Comparison of ENCODE assay signal across 18 mouse cellular contexts in genomic region chr4:155146107-155146823, GRCm38 (mm10). TPM values are rescaled to one million over a fixed set of nuclear protein-coding genes. Genes with fewer than 3 reads are reported as not detected.
DNase-seq lines count a peak whose midpoint lies in the region; ATAC-seq and TF ChIP-seq lines count a peak whose summit lies in the region.
"Had no signal": no experiment of that assay in that cellular context is flagged by ENCODE, and none has a peak within 500 bp of the region (broad histone marks: within the 10 kb centered on the region; RNA-seq: fewer than 3 reads in every experiment).

No protein-coding gene starts in this region.

- TF ChIP-seq CTCF in lung, embryonic 14.5 days (IDR thresholded peaks at IDR 0.05; ENCODE audit: low read depth) = no peak

- 75% methylated on average over 14 of the region's 14 CpGs for WGBS in heart, embryonic 10.5 days
- WGBS in lung, embryonic 14.5 days = 57% methylated on average over 14 of the region's 14 CpGs
- 48% methylated on average over 14 of the region's 14 CpGs for WGBS in embryonic facial prominence, embryonic 14.5 days
- WGBS in stomach, embryonic 15.5 days = 53% methylated on average over 14 of the region's 14 CpGs

- H3K27me3 ChIP-seq in heart, embryonic 10.5 days (ENCODE audit: insufficient read depth, poor library complexity, severe bottlenecking) = 0 out of 2 replicates have a peak, but pooled peaks cover 4% of the 10 kb centered on the region
- H3K27me3 ChIP-seq in lung, embryonic 14.5 days (ENCODE audit: insufficient read depth, low read length) = no peaks in the 10 kb centered on the region
- no peaks in the 10 kb centered on the region for H3K27me3 ChIP-seq in embryonic facial prominence, embryonic 14.5 days (replicated peaks; ENCODE audit: control insufficient read depth, insufficient read depth, low read length)
- H3K27me3 ChIP-seq in stomach, embryonic 15.5 days (replicated peaks) = no peaks in the 10 kb centered on the region
- H3K27me3 ChIP-seq: hindbrain, embryonic 15.5 days; kidney, embryonic 15.5 days had no signal

- H3K9ac ChIP-seq in lung, embryonic 14.5 days = no peak overlapping the region
- H3K9ac ChIP-seq in embryonic facial prominence, embryonic 14.5 days (ENCODE audit: low read depth, low read length) = 0 out of 2 replicates have a peak overlapping the region, but pooled peaks have one; percentile 15
- H3K9ac ChIP-seq in stomach, embryonic 15.5 days = no peak overlapping the region
- H3K9ac ChIP-seq: hindbrain, embryonic 15.5 days; kidney, embryonic 15.5 days; liver, embryonic 14.5 days had no signal

- no peak for ATAC-seq in lung, embryonic 14.5 days (ENCODE audit: insufficient read depth)
- no peak for ATAC-seq in embryonic facial prominence, embryonic 14.5 days (ENCODE audit: low read depth)
- ATAC-seq in stomach, embryonic 15.5 days (ENCODE audit: insufficient read depth, low FRiP score, low read depth) = no peak
- ATAC-seq in activated CD4-positive, CD25-positive, alpha-beta regulatory T cell, adult 4 months = no peak

- H3K4me3 ChIP-seq in heart, embryonic 10.5 days = no peak overlapping the region
- H3K4me3 ChIP-seq in lung, embryonic 14.5 days (ENCODE audit: low read depth, low read length) = no peak overlapping the region
- H3K4me3 ChIP-seq in embryonic facial prominence, embryonic 14.5 days (ENCODE audit: low read depth, low read length) = no peak overlapping the region
- H3K4me3 ChIP-seq in stomach, embryonic 15.5 days (replicated peaks) = no peak overlapping the region
- H3K4me3 ChIP-seq: hindbrain, embryonic 15.5 days; kidney, embryonic 15.5 days had no signal

- H3K27ac ChIP-seq in heart, embryonic 10.5 days = peak overlapping the region; percentile 88; the same call in 1 of the 2 replicates
- H3K27ac ChIP-seq in lung, embryonic 14.5 days (ENCODE audit: low read depth) = peak overlapping the region; percentile 52; the same call in 1 of the 2 replicates
- H3K27ac ChIP-seq in embryonic facial prominence, embryonic 14.5 days (replicated peaks; ENCODE audit: low read depth, low read length) = peak overlapping the region; percentile 99
- peak overlapping the region; percentile 61 for H3K27ac ChIP-seq in stomach, embryonic 15.5 days
- H3K27ac ChIP-seq: hindbrain, embryonic 15.5 days; liver, embryonic 14.5 days had no signal

- H3K36me3 ChIP-seq in heart, embryonic 10.5 days = 0 out of 2 replicates have a peak, but pooled peaks cover 2% of the 10 kb centered on the region
- no peaks in the 10 kb centered on the region for H3K36me3 ChIP-seq in lung, embryonic 14.5 days (ENCODE audit: insufficient read depth)
- H3K36me3 ChIP-seq in embryonic facial prominence, embryonic 14.5 days (ENCODE audit: control insufficient read depth, insufficient read depth, low read length) = no peaks in the 10 kb centered on the region
- no peaks in the 10 kb centered on the region for H3K36me3 ChIP-seq in stomach, embryonic 15.5 days
- H3K36me3 ChIP-seq: hindbrain, embryonic 15.5 days; kidney, embryonic 15.5 days had no signal

- H3K4me2 ChIP-seq in lung, embryonic 14.5 days = no peak overlapping the region
- H3K4me2 ChIP-seq in embryonic facial prominence, embryonic 14.5 days (ENCODE audit: low read depth, low read length) = no peak overlapping the region
- H3K4me2 ChIP-seq in stomach, embryonic 15.5 days = no peak overlapping the region
- H3K4me2 ChIP-seq: hindbrain, embryonic 15.5 days; kidney, embryonic 15.5 days had no signal

- no peaks in the 10 kb centered on the region for H3K9me3 ChIP-seq in heart, embryonic 10.5 days
- no peaks in the 10 kb centered on the region for H3K9me3 ChIP-seq in lung, embryonic 14.5 days (ENCODE audit: low read depth, low read length)
- H3K9me3 ChIP-seq in embryonic facial prominence, embryonic 14.5 days (ENCODE audit: control insufficient read depth, low read length) = no peaks in the 10 kb centered on the region
- no peaks in the 10 kb centered on the region for H3K9me3 ChIP-seq in stomach, embryonic 15.5 days
- H3K9me3 ChIP-seq: hindbrain, embryonic 15.5 days; kidney, embryonic 15.5 days had no signal

- DNase-seq in heart, embryonic 10.5 days (ENCODE audit: low spot score) = no peak
- no peak for DNase-seq in heart, postnatal 4 days
- no peak for DNase-seq in lung, embryonic 14.5 days
- no peak for DNase-seq in lung, adult 18-20 months
- no peak for DNase-seq in embryonic facial prominence, embryonic 14.5 days (ENCODE audit: low spot score)
- DNase-seq in B cell, adult 2 months = no peak
- DNase-seq: adrenal gland, adult 2 months; cerebellum, adult 9-10 months; embryo, embryonic 11 days; heart, adult 18-20 months; lung, postnatal 36 days; midbrain, embryonic 14.5 days; thymus, adult 2 months had no signal

- peaks cover 67% of the 10 kb centered on the region for H3K4me1 ChIP-seq in heart, embryonic 10.5 days
- H3K4me1 ChIP-seq in lung, embryonic 14.5 days (ENCODE audit: insufficient read depth) = peaks cover 40% of the 10 kb centered on the region
- peaks cover 46% of the 10 kb centered on the region for H3K4me1 ChIP-seq in embryonic facial prominence, embryonic 14.5 days (ENCODE audit: control insufficient read depth, insufficient read depth, low read length)
- peaks cover 53% of the 10 kb centered on the region for H3K4me1 ChIP-seq in stomach, embryonic 15.5 days

RNA-seq across cellular contexts. Expression of gene Morn1, which starts 59.9 kb away (rescaled TPM):
- 3.6 and 4.6 TPM in 2 replicates for polyA plus RNA-seq in heart, embryonic 10.5 days (2016; fragmentation: Nextera tagmentation; extraction: Ambion mirVana)
- 1 to 10 TPM; 2.8 to 3.0 TPM for total RNA-seq in heart, postnatal 4 days (2021)
- 5.2 TPM in 2 replicates for polyA plus RNA-seq in lung, embryonic 14.5 days (2014; fragmentation: Nextera tagmentation; extraction: Ambion mirVana)
- polyA plus RNA-seq in embryonic facial prominence, embryonic 14.5 days (2014; fragmentation: Nextera tagmentation; extraction: Ambion mirVana) = 3.9 and 4.7 TPM in 2 replicates
- 5.1 and 5.3 TPM in 2 replicates for polyA plus RNA-seq in stomach, embryonic 15.5 days (2015; fragmentation: Nextera tagmentation; extraction: Ambion mirVana)
- polyA plus RNA-seq in activated CD4-positive, CD25-positive, alpha-beta regulatory T cell, adult 4 months (2017; shearing (Covaris generic)) = 1 to 10 TPM; 1.2 to 1.6 TPM
